In the genomic region with DNA sequence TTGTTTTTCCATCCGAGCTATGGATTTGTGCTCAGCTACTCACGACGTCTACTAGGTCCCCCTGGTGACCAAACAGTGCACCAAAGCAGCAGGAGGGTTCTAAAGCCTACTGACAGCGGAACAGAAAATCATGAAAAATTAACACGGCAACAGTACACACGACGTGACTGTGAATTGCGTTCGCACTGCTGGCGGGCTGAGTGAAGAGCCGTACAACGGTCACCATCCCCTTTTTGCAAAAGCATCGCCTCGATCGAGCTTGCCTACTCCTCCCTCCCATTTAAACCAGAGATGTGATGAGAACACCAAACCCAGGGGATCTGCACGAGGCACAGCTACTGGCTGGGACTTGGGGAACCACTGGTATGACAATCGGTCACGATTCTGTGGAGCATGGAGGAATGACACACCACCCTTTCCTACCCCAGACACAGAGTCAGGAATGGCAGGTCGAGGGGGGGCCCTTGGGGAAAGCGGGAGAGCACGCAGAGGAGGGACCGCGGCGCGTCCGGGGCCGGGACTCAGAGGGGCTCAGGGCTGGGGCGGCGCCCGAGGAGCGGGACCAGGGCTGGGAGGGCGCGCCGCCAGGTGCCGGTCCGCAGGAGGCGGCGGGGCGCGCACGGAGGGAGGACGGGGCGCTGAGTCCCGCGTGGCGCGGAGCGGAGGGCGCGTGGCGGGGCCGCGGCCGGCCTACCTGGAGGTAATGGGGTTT, we compare ENCODE assay signal across 8 mouse cellular contexts. TPM values are rescaled to one million over a fixed set of nuclear protein-coding genes. Genes with fewer than 3 reads are reported as not detected.
DNase-seq lines count a peak whose midpoint lies in the region.

No protein-coding gene starts in this region.

- H3K27me3 ChIP-seq in midbrain, embryonic 10.5 days (ENCODE audit: low read depth, poor library complexity, severe bottlenecking): no peaks in the 10 kb centered on the region

- H3K4me3 ChIP-seq in midbrain, embryonic 10.5 days: peak overlapping the region; percentile 92

- WGBS in midbrain, embryonic 10.5 days: under 1% methylated on average over 51 of the region's 54 CpGs

- intact Hi-C loops in gastrocnemius, postnatal 36 days (cut with DNase I): loop anchor here (5.0 kb wide), 1 partner anchor 64 kb away; no protein-coding TSS in a partner anchor
- intact Hi-C loops in left cerebral cortex, postnatal 4 days (cut with DNase I): loop anchor here (5.0 kb wide), 1 partner anchor 64 kb away; no protein-coding TSS in a partner anchor

- H3K9me3 ChIP-seq in midbrain, embryonic 10.5 days (replicated peaks): no peaks in the 10 kb centered on the region

- peak; percentile 76 to 82 for DNase-seq in heart, adult 18-20 months
- DNase-seq in heart, adult 11 months: no peak
- DNase-seq in embryo, embryonic 11 days: peak; percentile 79
- DNase-seq in gastrocnemius, postnatal 36 days: peak; percentile 47 to 68
- DNase-seq in kidney, adult 11 months: peak; percentile 64
- peak; percentile 57 for DNase-seq in left cerebral cortex, postnatal 4 days
- peak; percentile 76 for DNase-seq in midbrain, embryonic 10.5 days (ENCODE audit: low spot score)
- peak; percentile 50 to 64 for DNase-seq in right cerebral cortex, postnatal 36 days (ENCODE audit: low spot score in 2 of 2)

- peaks cover 15% of the 10 kb centered on the region for H3K4me1 ChIP-seq in midbrain, embryonic 10.5 days

- H3K36me3 ChIP-seq in midbrain, embryonic 10.5 days: no peaks in the 10 kb centered on the region

- H3K27ac ChIP-seq in midbrain, embryonic 10.5 days (replicated peaks): peak overlapping the region; percentile 96

RNA-seq across cellular contexts. Expression of a gene that starts 0.5 kb away (rescaled TPM):
- 10 to 100 TPM; 11.7 to 12.5 TPM for total RNA-seq in heart, adult 18-20 months (2021)
- 10 to 100 TPM; 21.8 to 23.6 TPM for total RNA-seq in gastrocnemius, postnatal 36 days (2021)
- 10 to 100 TPM; 36.3 to 37.9 TPM for total RNA-seq in left cerebral cortex, postnatal 4 days (2021)
- 18.3 and 21.5 TPM in 2 replicates for polyA plus RNA-seq in midbrain, embryonic 10.5 days (2016; fragmentation: Nextera tagmentation; extraction: Ambion mirVana)
